Mouse (Mus musculus) adrenal gland, postnatal 25 days (tissue): ENCODE results near the gene Gal3st2c. TPM values are rescaled to one million over a fixed set of nuclear protein-coding genes. Genes with fewer than 3 reads are reported as not detected.
"Not testable (repeated sequence)": the region's sequence is repeated elsewhere in the genome, so short reads cannot be mapped to it uniquely, and the experiment has no call there.

Source experiments
- DNase-seq: peaks from one replicate; pipeline ENCODE4 v3.0.0; 2021; ENCODE audit warnings: mixed read lengths
- total RNA-seq: library from RNA; stranded (reverse); gene quantifications from 2 replicates; pipeline ENCODE4 v1.2.3, GENCODE M21; 2021

The Gal3st2c gene
- total RNA-seq, 1 experiment from 2014 or later: 0.09 TPM

DNA sequence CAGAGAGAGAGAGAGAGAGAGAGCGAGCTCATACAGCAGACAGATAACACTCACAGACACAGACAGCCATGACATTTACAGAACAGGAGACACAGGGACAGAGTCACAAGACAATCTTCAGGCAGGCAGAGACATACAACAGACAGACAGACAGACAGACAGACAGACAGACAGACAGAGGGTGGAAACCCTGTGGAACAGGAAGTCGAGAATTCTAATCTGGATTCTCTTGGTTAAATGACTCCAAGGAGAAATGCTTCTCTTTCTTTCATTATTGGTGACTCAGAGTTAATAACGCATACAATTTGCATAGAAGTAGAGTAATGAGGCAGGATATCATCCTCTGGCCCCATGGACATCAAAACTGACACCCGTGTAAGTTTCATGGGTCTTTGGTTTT, 56.2 kb downstream of the Gal3st2c start:
- DNase-seq: no peak

DNA sequence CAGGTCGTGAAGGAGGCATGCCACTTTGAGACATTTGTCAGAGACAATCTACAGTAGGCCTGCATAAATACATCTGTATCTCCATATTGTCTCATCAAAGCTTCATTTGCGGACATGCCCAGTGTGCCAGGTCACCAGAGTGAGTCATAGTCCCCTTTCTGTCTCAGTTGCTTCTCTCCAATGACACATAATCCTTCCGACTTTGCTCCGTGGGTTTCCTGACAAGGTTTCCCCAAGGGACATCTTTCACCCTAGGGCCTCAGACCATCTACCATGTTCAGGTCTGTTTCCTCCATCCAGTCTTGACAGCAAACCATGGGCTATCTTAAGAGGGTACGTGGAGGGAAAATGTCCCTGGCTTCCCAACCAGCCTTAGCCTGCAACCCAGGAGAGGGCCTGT, 60.8 kb downstream of the Gal3st2c start:
- no peak for DNase-seq

GRCm38 (mm10) chr1:94052373-94052772, 62.1 kb downstream of the Gal3st2c start, which contains the start of gene Pdcd1:
Gene Pdcd1 (minus strand): TSS chr1:94052553.
- no peak for DNase-seq

DNA sequence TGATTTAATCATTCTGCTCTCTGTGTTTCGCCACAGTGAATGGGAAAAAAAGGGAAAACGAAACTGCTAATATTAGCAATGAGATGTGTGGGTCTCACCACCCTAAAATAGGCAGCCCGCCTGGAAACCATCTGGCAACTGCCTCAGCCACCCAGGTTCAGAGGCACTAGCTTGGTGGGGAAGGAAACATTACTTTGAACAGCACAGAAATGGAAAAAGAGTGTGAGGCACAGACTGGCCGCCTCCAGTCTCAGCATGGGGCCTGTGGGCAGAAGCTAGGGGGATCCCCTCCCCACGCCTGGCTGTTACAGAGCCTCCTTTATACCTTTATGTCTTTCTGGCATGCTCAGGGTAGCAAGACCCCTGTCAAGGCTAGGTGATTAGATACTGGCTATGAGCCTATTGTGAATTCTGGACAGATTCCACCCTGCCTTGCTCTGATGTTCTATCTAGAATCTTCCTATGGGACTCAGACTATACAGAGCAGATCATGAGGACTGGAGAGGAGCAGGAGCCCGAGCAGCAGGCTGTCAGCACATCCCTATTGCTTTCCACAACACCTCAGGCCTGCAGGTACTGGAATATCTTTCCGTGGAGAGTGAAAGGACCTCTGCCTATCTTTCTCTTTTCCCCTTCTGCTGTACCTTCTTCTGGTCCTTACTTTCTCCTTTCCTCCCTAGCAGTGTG, 63.4 kb downstream of the Gal3st2c start:
- no peak for DNase-seq

GRCm38 (mm10) chr1:94054481-94054880, 64.2 kb downstream of the Gal3st2c start:
- DNase-seq: no peak

DNA sequence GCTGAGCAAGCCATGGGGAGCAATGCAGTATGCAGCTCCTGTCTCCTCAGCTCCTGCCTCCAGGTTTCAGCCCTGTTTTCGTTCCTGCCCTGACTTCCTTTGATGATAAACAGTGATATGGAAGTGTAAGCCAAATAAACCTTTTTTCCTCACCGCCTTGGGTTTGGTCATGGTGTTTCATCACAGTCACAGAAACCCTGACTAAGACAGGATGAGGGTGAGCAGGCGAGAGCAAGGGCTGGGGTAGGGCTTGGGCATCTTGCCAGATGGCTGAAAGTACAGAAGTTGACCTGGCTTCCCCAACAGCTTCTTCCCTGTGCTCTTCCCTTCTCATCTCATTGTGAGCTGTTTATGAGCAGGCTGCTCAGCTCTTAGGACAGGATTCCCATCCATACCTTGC, 65.7 kb downstream of the Gal3st2c start:
- no peak for DNase-seq

GRCm38 (mm10) chr1:94057401-94057800, 67.1 kb downstream of the Gal3st2c start:
- DNase-seq: no peak

DNA sequence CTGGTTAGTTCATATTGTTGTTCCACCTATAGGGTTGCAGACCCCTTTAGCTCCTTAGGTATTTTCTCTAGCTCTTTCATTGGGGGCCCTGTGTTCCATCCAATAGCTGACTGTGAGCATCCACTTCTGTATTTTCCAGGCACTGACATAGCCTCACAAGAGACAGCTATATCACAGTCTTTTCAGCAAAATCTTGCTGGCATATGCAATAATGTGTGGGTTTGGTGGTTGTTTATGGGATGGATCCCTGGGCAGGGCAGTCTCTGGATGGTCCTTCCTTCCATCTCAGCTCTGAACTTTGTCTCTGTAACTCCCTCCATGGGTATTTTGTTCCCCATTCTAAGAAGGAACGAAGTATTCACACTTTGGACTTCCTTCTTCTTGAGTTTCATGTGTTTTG, 68.0 kb downstream of the Gal3st2c start:
- not testable (repeated sequence) for DNase-seq

Other genes starting within 250 kb of the Gal3st2c start
- gene Atg4b, start 239.0 kb upstream of the Gal3st2c start, total RNA-seq: 63.3 and 88.0 TPM in 2 replicates
- gene Thap4, start 235.6 kb upstream of the Gal3st2c start, total RNA-seq: 58.4 and 59.2 TPM in 2 replicates
- gene Dtymk, start 188.6 kb upstream of the Gal3st2c start, total RNA-seq: 77.9 and 86.1 TPM in 2 replicates
- gene Ing5, start 186.5 kb upstream of the Gal3st2c start, total RNA-seq: 15.0 and 20.0 TPM in 2 replicates
- 50.2 and 61.4 TPM in 2 replicates for gene D2hgdh, start 165.6 kb upstream of the Gal3st2c start, total RNA-seq
- not detected in 2 replicates for gene Gal3st2, start 129.2 kb upstream of the Gal3st2c start, total RNA-seq
- gene Gal3st2b, start 72.2 kb upstream of the Gal3st2c start, total RNA-seq: 0.12 TPM in 1 of 2 replicates, not detected in the other
- not detected in 2 replicates for gene Neu4, start 29.9 kb downstream of the Gal3st2c start, total RNA-seq
- gene Pdcd1, start 62.0 kb downstream of the Gal3st2c start, total RNA-seq: not detected in 2 replicates